Mouse (Mus musculus) liver, embryonic 12.5 days (tissue): ENCODE measurements around the gene Lgi2. TPM values are rescaled to one million over a fixed set of nuclear protein-coding genes. Genes with fewer than 3 reads are reported as not detected.

Experiments
- ATAC-seq: fragments of 200-750 bp; cut with Nextera tagmentation; 2 replicates; pipeline ENCODE4 v1.8.0; 2017; ENCODE audit warnings: moderate number of reproducible peaks, mild to moderate bottlenecking, moderate library complexity
- H3K27ac ChIP-seq: fragments of 300-500 bp; sonication (generic); 2 replicates; pipeline ENCODE4 v1.5.1; 2016; ENCODE audit warnings: mild to moderate bottlenecking
- H3K27me3 ChIP-seq: fragments of 300-500 bp; sonication (generic); replicated peaks from 2 replicates; pipeline ENCODE4 v1.6.1; 2016; ENCODE audit warnings: mild to moderate bottlenecking, moderate library complexity
- H3K36me3 ChIP-seq: fragments of 300-500 bp; sonication (generic); 2 replicates; pipeline ENCODE4 v1.6.1; 2016; ENCODE audit warnings: mild to moderate bottlenecking, moderate library complexity
- H3K4me1 ChIP-seq: fragments of 300-500 bp; sonication (generic); 2 replicates; pipeline ENCODE4 v1.6.1; 2016
- H3K4me2 ChIP-seq: fragments of 300-500 bp; sonication (generic); 2 replicates; pipeline ENCODE4 v1.6.1; 2016; ENCODE audit warnings: mild to moderate bottlenecking, moderate library complexity
- H3K4me3 ChIP-seq: fragments of 300-500 bp; sonication (generic); 2 replicates; pipeline ENCODE4 v1.5.1; 2016; ENCODE audit warnings: mild to moderate bottlenecking, moderate library complexity
- H3K9ac ChIP-seq: fragments of 300-500 bp; sonication (generic); 2 replicates; pipeline ENCODE4 v1.6.1; 2016; ENCODE audit warnings: mild to moderate bottlenecking, moderate library complexity
- H3K9me3 ChIP-seq: fragments of 300-500 bp; sonication (generic); replicated peaks from 2 replicates; pipeline ENCODE4 v1.6.1; 2016; ENCODE audit warnings: mild to moderate bottlenecking, moderate library complexity
- WGBS: fragments of 180-500 bp; shearing (Covaris S2); methylation state at CpG from one replicate; pipeline ENCODE4 v1.1.7; 2016; ENCODE audit not compliant: insufficient replicate concordance; 5-methylcytosine and 5-hydroxymethylcytosine counted together
- polyA plus RNA-seq: library from polyadenylated mRNA; unstranded; fragments of >200 nt; fragmentation: Nextera tagmentation; extraction: Ambion mirVana; gene quantifications from 2 replicates; pipeline ENCODE4 v1.2.1, GENCODE M21; 2016

The Lgi2 gene
- polyA plus RNA-seq, result 0.50 and 0.77 TPM in 2 replicates

GRCm38 (mm10) chr5:52565813-52566531 lies at the start of gene Lgi2:
TSS of gene Lgi2 (minus strand) at chr5:52566462.
- Histone ChIP-seq H3K27ac (no peak within 1 kb of the TSS), H3K4me2 (peak within 1 kb of the TSS; percentile 69), H3K27me3 (peaks cover 57% of the 10 kb centered on the region), H3K4me1 (no peaks in the 10 kb centered on the region), H3K9me3 (no peaks in the 10 kb centered on the region), H3K4me3 (peak within 1 kb of the TSS; percentile 52), H3K9ac (0 out of 2 replicates have a peak within 1 kb of the TSS, but pooled peaks have one; percentile 27), H3K36me3 (no peaks in the 10 kb centered on the region)
- WGBS, result 2% methylated on average over 82 of the region's 83 CpGs
- ATAC-seq, result peak; percentile 47; the same call in 1 of the 2 replicates

GRCm38 (mm10) chr5:52615421-52615820 lies 49.2 kb upstream of the Lgi2 start:
- H3K9me3 ChIP-seq, result no peaks in the 10 kb centered on the region
- H3K27me3 ChIP-seq, result peaks cover 30% of the 10 kb centered on the region
- 56% methylated on average over 9 of the region's 9 CpGs for WGBS

DNA sequence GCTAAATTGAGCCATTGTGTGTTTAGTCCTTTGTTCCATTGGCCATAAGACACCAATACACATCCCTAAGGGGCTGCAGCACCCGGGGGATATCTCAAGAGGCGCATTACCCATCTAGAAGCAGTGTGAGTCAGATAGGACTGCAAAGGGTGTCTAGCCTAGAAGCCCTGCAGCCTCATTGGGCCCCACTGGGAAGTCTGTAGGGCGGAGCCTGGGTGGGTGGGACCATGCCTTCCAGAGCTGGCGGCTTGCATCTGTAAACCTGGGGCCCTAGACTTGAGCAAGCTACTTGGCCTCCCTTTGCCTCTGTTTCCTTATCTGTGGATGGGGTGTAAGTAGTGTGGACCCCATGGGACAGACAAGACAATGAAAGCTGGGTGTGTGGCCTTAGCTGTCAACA lies 48.4 kb upstream of the Lgi2 start:
- Histone ChIP-seq H3K9ac (no peak overlapping the region), H3K27me3 (peaks cover 24% of the 10 kb centered on the region), H3K27ac (no peak overlapping the region), H3K9me3 (no peaks in the 10 kb centered on the region), H3K4me1 (peaks cover 33% of the 10 kb centered on the region), H3K4me2 (0 out of 2 replicates have a peak overlapping the region, but pooled peaks have one; percentile 6), H3K4me3 (no peak overlapping the region), H3K36me3 (no peaks in the 10 kb centered on the region)
- peak; percentile 82 for ATAC-seq
- WGBS, result 41% methylated on average over 4 of the region's 4 CpGs

More at GRCm38 (mm10) chr5:52615421-52615820, 49.2 kb upstream of the Lgi2 start:
- Histone ChIP-seq H3K9ac (no peak overlapping the region), H3K36me3 (no peaks in the 10 kb centered on the region), H3K4me1 (peaks cover 33% of the 10 kb centered on the region), H3K4me2 (no peak overlapping the region), H3K27ac (no peak overlapping the region), H3K4me3 (no peak overlapping the region)
- no peak for ATAC-seq

DNA sequence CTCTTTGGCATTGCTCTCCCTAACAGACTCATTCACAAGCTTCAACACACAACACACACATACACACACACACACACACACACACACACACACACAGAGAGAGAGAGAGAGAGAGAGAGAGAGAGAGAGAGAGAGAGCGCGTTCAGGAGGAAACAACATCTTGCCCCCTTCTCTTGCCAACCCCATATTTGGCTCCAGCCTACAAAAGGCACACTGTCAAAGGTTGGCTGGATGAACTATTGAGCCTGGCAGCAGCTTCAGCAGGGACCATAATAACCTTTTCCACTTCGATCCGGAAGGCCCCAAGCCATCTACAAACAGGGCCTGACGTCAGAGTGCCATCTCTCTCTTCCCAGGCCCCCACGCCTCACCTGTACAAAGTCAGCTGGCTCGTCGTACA lies 46.5 kb upstream of the Lgi2 start:
- Histone ChIP-seq H3K36me3 (no peaks in the 10 kb centered on the region), H3K9me3 (0 out of 2 replicates have a peak, but pooled peaks cover under 1% of the 10 kb centered on the region), H3K9ac (no peak overlapping the region), H3K27ac (no peak overlapping the region), H3K4me1 (peaks cover 21% of the 10 kb centered on the region), H3K4me3 (no peak overlapping the region), H3K27me3 (peaks cover 11% of the 10 kb centered on the region), H3K4me2 (no peak overlapping the region)
- no peak for ATAC-seq
- WGBS, result 78% methylated on average over 8 of the region's 8 CpGs

- H3K4me3 ChIP-seq, result no peak overlapping the region
- no peak for ATAC-seq
- peaks cover 20% of the 10 kb centered on the region for H3K4me1 ChIP-seq
- 0 out of 2 replicates have a peak, but pooled peaks cover 6% of the 10 kb centered on the region for H3K9me3 ChIP-seq
- H3K27me3 ChIP-seq, result no peaks in the 10 kb centered on the region
- no peak overlapping the region for H3K27ac ChIP-seq
- 65% methylated on average over 10 of the region's 10 CpGs for WGBS
- H3K9ac ChIP-seq, result no peak overlapping the region
- no peak overlapping the region for H3K4me2 ChIP-seq
- H3K36me3 ChIP-seq, result no peaks in the 10 kb centered on the region
Measured at GRCm38 (mm10) chr5:52611315-52611895, 45.1 kb upstream of the Lgi2 start.

- Histone ChIP-seq H3K27me3 (no peaks in the 10 kb centered on the region), H3K4me2 (no peak overlapping the region), H3K36me3 (no peaks in the 10 kb centered on the region), H3K4me1 (peaks cover 11% of the 10 kb centered on the region), H3K27ac (no peak overlapping the region), H3K9me3 (0 out of 2 replicates have a peak, but pooled peaks cover 6% of the 10 kb centered on the region), H3K9ac (no peak overlapping the region), H3K4me3 (no peak overlapping the region)
- ATAC-seq, result no peak
- WGBS, result 60% methylated on average over 4 of the region's 4 CpGs
Measured at GRCm38 (mm10) chr5:52610306-52610705, 44.0 kb upstream of the Lgi2 start.

DNA sequence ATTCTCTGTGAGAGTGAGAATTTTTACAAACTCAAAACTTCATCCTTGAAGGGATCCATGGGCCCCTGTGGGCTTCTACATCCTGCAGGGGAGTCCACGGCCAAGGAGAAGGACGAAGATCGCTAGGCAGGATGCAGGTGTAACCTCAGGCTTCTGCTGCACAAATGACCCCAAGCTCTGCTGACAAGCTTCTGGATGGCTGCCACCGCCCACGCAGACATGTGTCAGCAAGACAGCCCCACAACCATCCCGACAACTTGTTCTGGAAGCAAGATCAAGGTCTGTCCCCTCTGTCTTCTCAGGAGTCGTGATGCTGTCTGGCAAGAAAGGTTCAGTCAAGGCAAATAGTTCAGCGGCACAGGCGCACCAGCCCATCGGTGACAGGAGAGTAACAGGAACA lies 43.4 kb upstream of the Lgi2 start:
- Histone ChIP-seq H3K36me3 (no peaks in the 10 kb centered on the region), H3K27ac (no peak overlapping the region), H3K4me2 (no peak overlapping the region), H3K4me3 (no peak overlapping the region), H3K4me1 (peaks cover 5% of the 10 kb centered on the region), H3K9me3 (0 out of 2 replicates have a peak, but pooled peaks cover 6% of the 10 kb centered on the region), H3K9ac (no peak overlapping the region), H3K27me3 (no peaks in the 10 kb centered on the region)
- ATAC-seq, result no peak
- WGBS, result 68% methylated on average over 10 of the region's 10 CpGs

- Histone ChIP-seq H3K9me3 (0 out of 2 replicates have a peak, but pooled peaks cover 6% of the 10 kb centered on the region), H3K9ac (no peak overlapping the region), H3K4me2 (no peak overlapping the region), H3K4me1 (no peaks in the 10 kb centered on the region), H3K27me3 (no peaks in the 10 kb centered on the region), H3K4me3 (no peak overlapping the region), H3K27ac (no peak overlapping the region), H3K36me3 (no peaks in the 10 kb centered on the region)
- no peak for ATAC-seq
- 40% methylated on average over 6 of the region's 6 CpGs for WGBS
Measured at GRCm38 (mm10) chr5:52604582-52605041, 38.4 kb upstream of the Lgi2 start.

DNA sequence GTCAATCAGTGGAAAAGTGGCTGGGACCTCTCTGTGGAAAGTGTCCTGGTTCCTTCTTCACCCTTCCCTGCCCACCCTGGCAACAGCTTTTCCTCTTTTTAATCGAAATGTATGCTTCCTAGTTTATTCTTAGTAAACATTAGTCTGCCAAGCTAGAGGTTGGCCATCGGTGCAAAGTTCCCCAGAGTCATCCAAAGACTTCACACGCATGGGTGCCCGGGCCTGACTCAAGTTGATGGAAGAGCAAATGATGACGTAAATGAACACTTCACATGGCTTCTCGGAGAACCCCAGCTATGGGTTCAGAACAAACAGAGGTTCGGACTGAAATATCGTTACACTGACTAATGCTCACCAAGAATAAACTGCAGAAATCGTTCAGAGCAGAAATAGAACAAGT lies 24.4 kb upstream of the Lgi2 start:
- H3K4me2 ChIP-seq, result no peak overlapping the region
- H3K27me3 ChIP-seq, result no peaks in the 10 kb centered on the region
- WGBS, result 68% methylated on average over 9 of the region's 9 CpGs
- no peaks in the 10 kb centered on the region for H3K4me1 ChIP-seq
- H3K4me3 ChIP-seq, result no peak overlapping the region
- H3K27ac ChIP-seq, result no peak overlapping the region
- H3K36me3 ChIP-seq, result no peaks in the 10 kb centered on the region
- no peak for ATAC-seq
- H3K9me3 ChIP-seq, result no peaks in the 10 kb centered on the region
- no peak overlapping the region for H3K9ac ChIP-seq

DNA sequence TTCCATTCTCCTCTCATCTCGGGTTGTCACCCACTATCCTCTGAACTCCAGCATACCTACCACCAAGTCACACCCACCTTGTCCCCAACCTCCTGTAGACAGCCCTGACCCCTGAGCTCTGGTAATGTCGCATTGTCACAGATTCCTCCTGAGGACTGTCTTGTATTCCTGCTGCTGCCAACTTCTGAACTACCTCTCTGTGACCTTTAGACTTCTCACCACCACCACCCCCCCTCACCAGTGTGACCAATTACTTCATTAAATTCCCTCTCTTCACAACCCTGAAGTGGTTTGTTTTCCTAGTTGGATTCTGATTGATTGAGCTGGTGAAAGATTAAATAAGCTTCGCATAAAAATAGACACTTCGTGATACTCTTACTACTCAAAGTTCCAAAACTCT lies 22.4 kb upstream of the Lgi2 start:
- no peak for ATAC-seq
- Histone ChIP-seq H3K36me3 (no peaks in the 10 kb centered on the region), H3K4me3 (no peak overlapping the region), H3K27me3 (no peaks in the 10 kb centered on the region), H3K4me1 (no peaks in the 10 kb centered on the region), H3K27ac (no peak overlapping the region), H3K9ac (no peak overlapping the region), H3K9me3 (no peaks in the 10 kb centered on the region), H3K4me2 (no peak overlapping the region)
- WGBS, result 67% methylated on average over 4 of the region's 4 CpGs

- H3K4me1 ChIP-seq, result no peaks in the 10 kb centered on the region
- no peak for ATAC-seq
- no peak overlapping the region for H3K4me3 ChIP-seq
- no peak overlapping the region for H3K9ac ChIP-seq
- H3K27me3 ChIP-seq, result no peaks in the 10 kb centered on the region
- WGBS, result 62% methylated on average over 9 of the region's 9 CpGs
- no peaks in the 10 kb centered on the region for H3K9me3 ChIP-seq
- H3K27ac ChIP-seq, result no peak overlapping the region
- no peaks in the 10 kb centered on the region for H3K36me3 ChIP-seq
- no peak overlapping the region for H3K4me2 ChIP-seq
Measured at GRCm38 (mm10) chr5:52587291-52587733, 21.1 kb upstream of the Lgi2 start.

- ATAC-seq, result no peak
- no peak overlapping the region for H3K4me2 ChIP-seq
- no peak overlapping the region for H3K9ac ChIP-seq
- peaks cover 8% of the 10 kb centered on the region for H3K27me3 ChIP-seq
- no peak overlapping the region for H3K27ac ChIP-seq
- no peaks in the 10 kb centered on the region for H3K36me3 ChIP-seq
- H3K4me3 ChIP-seq, result no peak overlapping the region
- 21% methylated on average over 1 of the region's 1 CpGs for WGBS
- H3K9me3 ChIP-seq, result peaks cover 12% of the 10 kb centered on the region
- H3K4me1 ChIP-seq, result no peaks in the 10 kb centered on the region
Measured at GRCm38 (mm10) chr5:52572572-52572971, 6.3 kb upstream of the Lgi2 start.
